ENCODE assay signal across 14 mouse cellular contexts in genomic region chr14:76508701-76509100, GRCm38 (mm10). TPM values are rescaled to one million over a fixed set of nuclear protein-coding genes. Genes with fewer than 3 reads are reported as not detected.
DNase-seq lines count a peak whose midpoint lies in the region; ATAC-seq and TF ChIP-seq lines count a peak whose summit lies in the region.
"Had no signal": no experiment of that assay in that cellular context is flagged by ENCODE, and none has a peak within 500 bp of the region (broad histone marks: within the 10 kb centered on the region; RNA-seq: fewer than 3 reads in every experiment).

No protein-coding gene starts in this region.

- no peaks in the 10 kb centered on the region for H3K9me3 ChIP-seq in forebrain, embryonic 11.5 days (ENCODE audit: control insufficient read depth, low read length)
- H3K9me3 ChIP-seq: forebrain, embryonic 13.5 days; heart, embryonic 15.5 days; hindbrain, embryonic 15.5 days had no signal

- no peak for DNase-seq in layer of hippocampus, adult 2 months (ENCODE audit: low spot score in 2 of 2)
- no peak for DNase-seq in layer of hippocampus, adult 9-11 months
- peak; percentile 36 for DNase-seq in right cerebral cortex, adult 18-20 months
- no peak for DNase-seq in right cerebral cortex, adult 2 months (ENCODE audit: low spot score in 2 of 2)
- no peak for DNase-seq in forebrain, embryonic 11.5 days (ENCODE audit: low spot score)
- DNase-seq: cerebellum, adult 11-12 months; embryo, embryonic 11 days had no signal

- 86% methylated on average over 10 of the region's 10 CpGs for WGBS in forebrain, embryonic 11.5 days

- no peaks in the 10 kb centered on the region for H3K4me1 ChIP-seq in embryonic fibroblast, embryonic 13.5 days (ENCODE audit: control insufficient read depth, insufficient read depth, low read length)
- H3K4me1 ChIP-seq in forebrain, embryonic 11.5 days (replicated peaks; ENCODE audit: control insufficient read depth, insufficient read depth, low read length): peaks cover 4% of the 10 kb centered on the region; the same call in 1 of the 2 replicates

- H3K27ac ChIP-seq in layer of hippocampus, adult 2 months: peak overlapping the region; percentile 99
- no peak overlapping the region for H3K27ac ChIP-seq in embryonic fibroblast, embryonic 13.5 days (ENCODE audit: insufficient read depth, low read length)
- H3K27ac ChIP-seq in forebrain, embryonic 11.5 days (ENCODE audit: low read depth, low read length): no peak overlapping the region
- H3K27ac ChIP-seq: forebrain, embryonic 13.5 days; heart, embryonic 15.5 days; liver, embryonic 14.5 days had no signal

- no peak overlapping the region for H3K4me3 ChIP-seq in layer of hippocampus, adult 2 months
- no peak overlapping the region for H3K4me3 ChIP-seq in embryonic fibroblast, embryonic 13.5 days (ENCODE audit: insufficient read depth, low read length)
- H3K4me3 ChIP-seq in myocyte: no peak overlapping the region
- no peak overlapping the region for H3K4me3 ChIP-seq in forebrain, embryonic 11.5 days (ENCODE audit: low read depth, low read length)
- H3K4me3 ChIP-seq: forebrain, embryonic 13.5 days; heart, embryonic 15.5 days; hindbrain, embryonic 15.5 days had no signal

- no peaks in the 10 kb centered on the region for H3K27me3 ChIP-seq in myocyte (ENCODE audit: control insufficient read depth, insufficient read depth, insufficient read length)
- no peaks in the 10 kb centered on the region for H3K27me3 ChIP-seq in forebrain, embryonic 11.5 days (ENCODE audit: control insufficient read depth, insufficient read depth, low read length)
- H3K27me3 ChIP-seq: forebrain, embryonic 13.5 days; heart, embryonic 15.5 days; hindbrain, embryonic 15.5 days had no signal

- no peak overlapping the region for H3K4me2 ChIP-seq in myocyte (ENCODE audit: low read depth)
- H3K4me2 ChIP-seq in forebrain, embryonic 11.5 days (ENCODE audit: low read depth, low read length, severe bottlenecking): no peak overlapping the region
- H3K4me2 ChIP-seq: heart, embryonic 15.5 days had no signal

- H3K79me2 ChIP-seq in myocyte (ENCODE audit: control insufficient read depth, insufficient read depth): peaks cover 27% of the 10 kb centered on the region

- H3K36me3 ChIP-seq in myocyte (ENCODE audit: control insufficient read depth, insufficient read depth): peaks cover 20% of the 10 kb centered on the region
- H3K36me3 ChIP-seq in forebrain, embryonic 11.5 days (ENCODE audit: control insufficient read depth, insufficient read depth, low read length): peaks cover 6% of the 10 kb centered on the region; the same call in 1 of the 2 replicates

- no peak overlapping the region for H3ac ChIP-seq in myocyte (ENCODE audit: control insufficient read depth, insufficient read length)

- TF ChIP-seq POLR2A in embryonic fibroblast, embryonic 13.5 days (IDR thresholded peaks at IDR 0.05; ENCODE audit: low read depth, low read length): peak; percentile 62
- TF ChIP-seq POLR2A in myocyte (IDR thresholded peaks at IDR 0.05; ENCODE audit: insufficient read length, low read depth): no peak

- H3K9ac ChIP-seq in forebrain, embryonic 11.5 days (ENCODE audit: low read length): no peak overlapping the region
- H3K9ac ChIP-seq: forebrain, embryonic 13.5 days; heart, embryonic 15.5 days; hindbrain, embryonic 15.5 days; liver, embryonic 14.5 days had no signal

- ATAC-seq in forebrain, embryonic 11.5 days (replicated peaks; ENCODE audit: low FRiP score): no peak
- ATAC-seq: forebrain, embryonic 13.5 days had no signal

- no peak for TF ChIP-seq CTCF in layer of hippocampus, adult 2 months (conservative IDR thresholded peaks at IDR 0.05)
- no peak for TF ChIP-seq CTCF in embryonic fibroblast, embryonic 13.5 days (IDR thresholded peaks at IDR 0.05; ENCODE audit: borderline replicate concordance, insufficient read depth, low read length)

TF ChIP-seq in myocyte, 11 proteins besides CTCF, POLR2A, EP300 and RAD21:
- TF ChIP-seq POLR2AphosphoS2 (IDR thresholded peaks at IDR 0.05; ENCODE audit: insufficient read length, low read depth): peak; percentile 91
- TF ChIP-seq SRF (IDR thresholded peaks at IDR 0.05; ENCODE audit: control insufficient read depth, insufficient read length, low read depth): no peak
TF ChIP-seq in myocyte: peak in this region for 1.

RNA-seq across cellular contexts. Expression of gene Serp2, which starts 48.0 kb away (rescaled TPM):
- 100 to 1,000 TPM; 142 to 158 TPM for total RNA-seq in layer of hippocampus, adult 2 months (2021)
- 2.7 and 3.5 TPM in 2 replicates for polyA plus RNA-seq in embryonic fibroblast, embryonic 13.5 days (2011; ENCODE audit: insufficient read length, low read depth, missing spikeins)
- polyA plus RNA-seq in myocyte (2012; fragmentation: generic; extraction: Trizol): 17.0 TPM
- 29.3 and 33.3 TPM in 2 replicates for polyA plus RNA-seq in forebrain, embryonic 11.5 days (2014; fragmentation: Nextera tagmentation; extraction: Ambion mirVana)
- total RNA-seq: CH12.LX had no signal
